Comparison of ENCODE assay signal across 12 mouse cellular contexts in genomic region chr9:102731574-102732175, GRCm38 (mm10). TPM values are rescaled to one million over a fixed set of nuclear protein-coding genes. Genes with fewer than 3 reads are reported as not detected.
DNase-seq lines count a peak whose midpoint lies in the region; ATAC-seq lines count a peak whose summit lies in the region.
"Had no signal": no experiment of that assay in that cellular context is flagged by ENCODE, and none has a peak within 500 bp of the region (broad histone marks: within the 10 kb centered on the region; RNA-seq: fewer than 3 reads in every experiment).

No protein-coding gene starts in this region.

- no peak overlapping the region for H3K9ac ChIP-seq in kidney, embryonic 15.5 days
- no peak overlapping the region for H3K9ac ChIP-seq in midbrain, embryonic 13.5 days (replicated peaks)

- 86% methylated on average over 10 of the region's 10 CpGs for WGBS in kidney, embryonic 15.5 days
- 87% methylated on average over 10 of the region's 10 CpGs for WGBS in midbrain, embryonic 13.5 days
- WGBS in midbrain, embryonic 10.5 days: 88% methylated on average over 10 of the region's 10 CpGs

- H3K4me1 ChIP-seq in kidney, embryonic 15.5 days: peaks cover 62% of the 10 kb centered on the region
- peaks cover 26% of the 10 kb centered on the region for H3K4me1 ChIP-seq in midbrain, embryonic 13.5 days (replicated peaks)
- H3K4me1 ChIP-seq in midbrain, embryonic 10.5 days: peaks cover 34% of the 10 kb centered on the region

- no peak overlapping the region for H3K4me3 ChIP-seq in kidney, embryonic 15.5 days (replicated peaks)
- no peak overlapping the region for H3K4me3 ChIP-seq in midbrain, embryonic 13.5 days (replicated peaks)
- H3K4me3 ChIP-seq in midbrain, embryonic 10.5 days: no peak overlapping the region

- peaks cover 75% of the 10 kb centered on the region for H3K36me3 ChIP-seq in kidney, embryonic 15.5 days
- H3K36me3 ChIP-seq in midbrain, embryonic 13.5 days: peaks cover 74% of the 10 kb centered on the region
- H3K36me3 ChIP-seq in midbrain, embryonic 10.5 days: peaks cover 79% of the 10 kb centered on the region

- no peak for ATAC-seq in kidney, embryonic 15.5 days (replicated peaks; ENCODE audit: low FRiP score)
- ATAC-seq in midbrain, embryonic 13.5 days: no peak
- ATAC-seq: forebrain, embryonic 16.5 days had no signal

- DNase-seq in gastrocnemius, postnatal 10 days: peak; percentile 11
- no peak for DNase-seq in gastrocnemius, adult 18-20 months (ENCODE audit: low spot score)
- DNase-seq in kidney, adult 18-20 months: no peak
- no peak for DNase-seq in midbrain, embryonic 10.5 days (ENCODE audit: low spot score)
- DNase-seq in cerebellum, postnatal 4 days (ENCODE audit: low spot score in 2 of 2): no peak
- no peak for DNase-seq in adrenal gland, postnatal 14 days
- DNase-seq: layer of hippocampus, postnatal 36 days; lung, adult 18-20 months; thymus, adult 18-20 months had no signal

- H3K27me3 ChIP-seq in kidney, embryonic 15.5 days: no peaks in the 10 kb centered on the region
- H3K27me3 ChIP-seq in midbrain, embryonic 13.5 days: no peaks in the 10 kb centered on the region
- no peaks in the 10 kb centered on the region for H3K27me3 ChIP-seq in midbrain, embryonic 10.5 days (ENCODE audit: low read depth, poor library complexity, severe bottlenecking)

- H3K4me2 ChIP-seq in kidney, embryonic 15.5 days: no peak overlapping the region
- H3K4me2 ChIP-seq in midbrain, embryonic 13.5 days (replicated peaks): no peak overlapping the region

- H3K27ac ChIP-seq in kidney, embryonic 15.5 days: peak overlapping the region; percentile 46
- peak overlapping the region; percentile 14; the same call in 1 of the 2 replicates for H3K27ac ChIP-seq in midbrain, embryonic 13.5 days
- H3K27ac ChIP-seq in midbrain, embryonic 10.5 days (replicated peaks): no peak overlapping the region

- H3K9me3 ChIP-seq in kidney, embryonic 15.5 days (replicated peaks): no peaks in the 10 kb centered on the region
- no peaks in the 10 kb centered on the region for H3K9me3 ChIP-seq in midbrain, embryonic 13.5 days
- H3K9me3 ChIP-seq in midbrain, embryonic 10.5 days (replicated peaks): no peaks in the 10 kb centered on the region

RNA-seq across cellular contexts. Expression of gene Amotl2, which starts 15.2 kb away (rescaled TPM):
- total RNA-seq in gastrocnemius, postnatal 10 days (2021): 10 to 100 TPM; 32.9 to 43.7 TPM
- total RNA-seq in gastrocnemius, adult 18-20 months (2021): 10 to 100 TPM; 16.8 to 18.2 TPM
- 43.3 and 45.1 TPM in 2 replicates for polyA plus RNA-seq in kidney, embryonic 15.5 days (2015; fragmentation: Nextera tagmentation; extraction: Ambion mirVana)
- 65.0 and 80.6 TPM in 2 replicates for polyA plus RNA-seq in midbrain, embryonic 13.5 days (2015; fragmentation: Nextera tagmentation; extraction: Ambion mirVana)
- 60.3 and 71.1 TPM in 2 replicates for polyA plus RNA-seq in midbrain, embryonic 10.5 days (2016; fragmentation: Nextera tagmentation; extraction: Ambion mirVana)
- 160 and 219 TPM in 2 replicates for total RNA-seq in adrenal gland, postnatal 14 days (2021)
